Mouse (Mus musculus) lung, embryonic 14.5 days (tissue): ENCODE measurements around the gene Gcnt2. TPM values are rescaled to one million over a fixed set of nuclear protein-coding genes. Genes with fewer than 3 reads are reported as not detected.
A peak's percentile ranks its signal among the peaks of the same experiment; 100 is the strongest.

Source experiments
- ATAC-seq: fragments of 200-750 bp; cut with Nextera tagmentation; 2 replicates; pipeline ENCODE4 v1.8.0; 2017; ENCODE audit warnings: mild to moderate bottlenecking, moderate TSS enrichment, moderate library complexity; ENCODE audit not compliant: insufficient read depth
- DNase-seq: peaks from one replicate; pipeline ENCODE4 v3.0.0-alpha.2; 2015
- H3K27ac ChIP-seq: fragments of 300-500 bp; sonication (generic); 2 replicates; pipeline ENCODE4 v1.5.1; 2014; ENCODE audit warnings: low read depth, mild to moderate bottlenecking, moderate library complexity
- H3K27me3 ChIP-seq: fragments of 300-500 bp; sonication (generic); 2 replicates; pipeline ENCODE4 v1.6.1; 2014; ENCODE audit warnings: low read length, control low read depth; ENCODE audit not compliant: insufficient read depth
- H3K36me3 ChIP-seq: fragments of 300-500 bp; sonication (generic); 2 replicates; pipeline ENCODE4 v1.6.1; 2014; ENCODE audit warnings: control low read depth; ENCODE audit not compliant: insufficient read depth
- H3K4me1 ChIP-seq: fragments of 300-500 bp; sonication (generic); 2 replicates; pipeline ENCODE4 v1.6.1; 2014; ENCODE audit warnings: antibody characterized with exemption, control low read depth; ENCODE audit not compliant: insufficient read depth
- H3K4me2 ChIP-seq: fragments of 300-500 bp; sonication (generic); 2 replicates; pipeline ENCODE4 v1.6.1; 2014; ENCODE audit warnings: mild to moderate bottlenecking
- H3K4me3 ChIP-seq: fragments of 300-500 bp; sonication (generic); 2 replicates; pipeline ENCODE4 v1.5.1; 2014; ENCODE audit warnings: low read depth, low read length
- H3K9ac ChIP-seq: fragments of 300-500 bp; sonication (generic); 2 replicates; pipeline ENCODE4 v1.6.1; 2014
- H3K9me3 ChIP-seq: fragments of 300-500 bp; sonication (generic); 2 replicates; pipeline ENCODE4 v1.6.1; 2016; ENCODE audit warnings: low read depth, low read length, control low read depth
- CTCF ChIP-seq: IDR thresholded peaks from 2 replicates; pipeline ENCODE4 v1.5.1; 2016; ENCODE audit warnings: antibody characterized with exemption, low read depth
- whole genome bisulfite sequencing: fragments of 180-500 bp; shearing (Covaris S2); extraction: QIAGEN DNeasy Blood & Tissue Kit; methylation state at CpG from one replicate; pipeline ENCODE4 v1.1.7; 2014; 5-methylcytosine and 5-hydroxymethylcytosine counted together
- microRNA-seq: library from miRNA; unstranded; fragments of <30 nt; microRNA quantifications from one replicate; pipeline ENCODE4, GENCODE M21; 2016; ENCODE audit warnings: borderline number of aligned reads
- polyA plus RNA-seq: library from polyadenylated mRNA; unstranded; fragments of >200 nt; fragmentation: Nextera tagmentation; extraction: Ambion mirVana; gene quantifications from 2 replicates; pipeline ENCODE4 v1.2.1, GENCODE M21; 2014

Gene Gcnt2
- polyA plus RNA-seq, 1 experiment from 2014 or later, result 2.5 TPM

DNA sequence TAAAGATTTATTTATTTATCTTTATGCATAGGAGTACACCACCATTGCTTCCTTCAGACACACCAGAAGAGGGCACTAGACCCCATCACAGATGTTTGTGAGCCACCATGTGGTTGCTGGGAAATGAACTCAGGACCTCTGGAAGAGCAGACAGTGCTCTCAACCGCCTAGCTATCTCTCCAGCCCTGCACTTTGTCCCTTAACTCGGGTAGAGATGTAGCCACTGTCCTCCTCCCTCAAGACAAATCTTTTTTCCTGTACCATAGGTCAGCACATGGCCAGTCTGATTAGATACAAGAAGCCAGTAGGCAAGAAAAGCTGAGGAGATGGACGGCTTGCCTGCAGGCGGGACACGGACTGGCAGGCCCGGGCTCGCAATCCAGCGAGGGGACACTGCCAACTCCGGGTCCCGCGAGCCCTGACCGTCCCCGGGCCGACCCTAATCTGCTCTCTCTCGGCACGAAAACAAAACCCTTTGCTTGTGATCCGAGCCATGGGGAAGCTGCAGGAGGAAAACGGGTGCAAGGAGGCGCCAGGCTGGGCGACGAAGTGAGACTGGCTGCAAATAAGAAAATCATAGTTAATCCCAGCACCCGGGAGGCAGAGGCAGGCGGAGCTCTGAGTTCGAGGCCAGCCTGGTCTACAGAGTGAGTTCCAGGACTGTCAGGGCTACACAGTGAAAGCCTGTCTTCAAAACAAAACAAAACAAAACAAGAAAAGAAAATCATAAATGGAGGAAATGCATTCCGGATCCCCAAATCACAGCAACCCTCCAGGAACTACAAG lies 140.8 kb downstream of the Gcnt2 start:
- ATAC-seq (peak; percentile 50), DNase-seq (peak; percentile 36)
- TF ChIP-seq CTCF, result peak; percentile 53

DNA sequence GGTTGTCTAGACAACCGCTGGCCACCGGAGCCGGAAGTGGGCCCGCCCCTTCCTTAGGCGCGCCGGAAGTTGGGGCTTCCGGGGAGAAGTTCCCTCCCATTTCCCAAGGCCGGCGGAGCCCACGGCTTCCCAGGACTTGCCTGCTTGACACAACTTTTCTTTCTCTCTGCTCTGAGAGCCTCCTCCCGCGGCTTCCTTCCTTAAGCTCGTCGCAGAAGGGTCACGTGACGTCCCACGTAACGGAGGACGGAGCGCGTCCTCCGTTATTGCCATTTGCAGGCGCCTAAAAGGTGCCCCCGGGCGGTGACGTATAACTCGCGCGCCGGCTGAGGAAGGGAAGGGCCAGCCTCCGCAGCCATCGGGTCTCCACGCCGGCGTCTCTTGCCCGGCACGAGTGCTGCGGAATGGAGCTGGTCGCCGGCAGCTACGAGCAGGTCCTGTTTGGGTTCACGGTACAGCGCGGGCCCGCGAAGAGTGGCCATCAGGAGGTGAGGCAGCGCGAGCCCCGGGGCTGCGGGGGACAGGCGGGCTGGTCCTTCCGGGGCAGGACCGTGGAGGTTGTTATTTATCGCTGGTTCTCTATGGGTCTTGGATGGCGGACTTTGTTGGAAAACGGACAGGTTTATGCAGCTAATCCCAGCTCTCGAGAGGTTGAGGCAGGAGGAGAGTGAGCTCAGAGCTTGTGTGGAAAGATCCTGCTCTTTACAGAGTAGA lies 141.5 kb downstream of the Gcnt2 start, which contains the start of gene Pak1ip1:
Gene Pak1ip1, plus strand, starts transcription at position 98 of the 714 bp plus-strand sequence.
- DNase-seq (peak; percentile 96), ATAC-seq (peak; percentile 96)
- Histone ChIP-seq H3K27me3 (no peaks in the 10 kb centered on the region), H3K4me2 (peak within 1 kb of the TSS; percentile 77), H3K9me3 (no peaks in the 10 kb centered on the region), H3K27ac (peak within 1 kb of the TSS; percentile 99), H3K4me3 (peak within 1 kb of the TSS; percentile 93), H3K36me3 (peaks cover 18% of the 10 kb centered on the region), H3K9ac (peak within 1 kb of the TSS; percentile 78), H3K4me1 (0 out of 2 replicates have a peak, but pooled peaks cover 4% of the 10 kb centered on the region)
- TF ChIP-seq CTCF, result no peak
- under 1% methylated on average over 58 of the region's 58 CpGs for WGBS

More for the DNA sequence above, 140.8 kb downstream of the Gcnt2 start:
- Histone ChIP-seq H3K4me2 (peak overlapping the region; percentile 77), H3K9ac (peak overlapping the region; percentile 78), H3K9me3 (no peaks in the 10 kb centered on the region), H3K4me3 (peak overlapping the region; percentile 93), H3K4me1 (0 out of 2 replicates have a peak, but pooled peaks cover 4% of the 10 kb centered on the region), H3K27ac (peak overlapping the region; percentile 99), H3K36me3 (peaks cover 11% of the 10 kb centered on the region), H3K27me3 (no peaks in the 10 kb centered on the region)
- WGBS, result under 1% methylated on average over 25 of the region's 25 CpGs

- no peaks in the 10 kb centered on the region for H3K9me3 ChIP-seq
- H3K27me3 ChIP-seq, result no peaks in the 10 kb centered on the region
- H3K27ac ChIP-seq, result no peak overlapping the region
- peak overlapping the region; percentile 77 for H3K4me2 ChIP-seq
- H3K36me3 ChIP-seq, result peaks cover 28% of the 10 kb centered on the region
- 0 out of 2 replicates have a peak, but pooled peaks cover 4% of the 10 kb centered on the region for H3K4me1 ChIP-seq
- ATAC-seq (no peak), DNase-seq (no peak)
- no peak for TF ChIP-seq CTCF
- WGBS, result 79% methylated on average over 5 of the region's 5 CpGs
- peak overlapping the region; percentile 93 for H3K4me3 ChIP-seq
- no peak overlapping the region for H3K9ac ChIP-seq
These were observed 142.4 kb downstream of the Gcnt2 start for GRCm38 (mm10) chr13:41002001-41002400.

DNA sequence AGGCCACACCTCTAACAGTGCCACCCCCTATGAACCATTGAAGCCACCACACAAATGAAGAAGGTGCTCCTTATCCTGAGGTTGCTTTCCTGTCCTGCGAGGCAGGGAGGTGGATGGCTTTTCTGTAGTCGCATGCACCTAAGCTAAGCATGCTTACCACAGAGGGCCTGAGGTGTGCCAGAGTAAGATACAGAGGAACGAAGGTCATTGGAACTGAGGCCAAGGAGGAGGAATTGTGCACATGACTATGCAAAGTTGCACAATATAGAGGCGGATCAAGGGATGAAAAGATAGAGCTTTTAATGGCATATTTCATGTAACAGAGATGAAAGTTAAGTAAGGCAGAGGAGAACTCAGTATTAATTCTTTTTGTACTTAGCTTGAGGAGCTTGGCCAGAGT lies 146.7 kb downstream of the Gcnt2 start:
- 89% methylated on average over 4 of the region's 4 CpGs for WGBS
- 0 out of 2 replicates have a peak, but pooled peaks cover 4% of the 10 kb centered on the region for H3K4me1 ChIP-seq
- peaks cover 68% of the 10 kb centered on the region for H3K36me3 ChIP-seq
- no peak overlapping the region for H3K27ac ChIP-seq
- no peak overlapping the region for H3K9ac ChIP-seq
- H3K4me2 ChIP-seq, result no peak overlapping the region
- H3K9me3 ChIP-seq, result no peaks in the 10 kb centered on the region
- DNase-seq, result no peak
- no peak overlapping the region for H3K4me3 ChIP-seq
- H3K27me3 ChIP-seq, result no peaks in the 10 kb centered on the region
- no peak for ATAC-seq
- TF ChIP-seq CTCF, result no peak

DNA sequence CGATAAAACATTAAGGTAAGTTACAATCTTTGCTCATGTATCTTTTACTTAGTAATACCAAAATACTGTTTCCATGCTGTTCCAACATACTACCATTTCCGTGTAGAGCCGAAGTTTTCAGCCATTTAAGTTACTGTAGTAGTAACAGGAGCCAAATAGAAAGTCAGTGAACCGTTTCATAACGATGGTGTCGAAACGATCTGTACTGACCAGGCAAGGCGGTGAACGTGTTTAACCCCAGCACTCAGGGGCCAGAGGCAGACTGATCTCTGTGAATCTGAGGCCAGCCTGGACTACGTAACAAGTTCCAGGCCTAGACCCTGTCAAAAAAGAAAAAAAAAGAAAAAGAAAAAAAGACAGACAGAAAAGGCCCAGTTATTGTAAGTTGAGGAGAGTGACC lies 148.7 kb downstream of the Gcnt2 start:
- H3K4me3 ChIP-seq, result no peak overlapping the region
- ATAC-seq, result no peak
- TF ChIP-seq CTCF, result no peak
- DNase-seq, result no peak
- H3K4me2 ChIP-seq, result no peak overlapping the region
- no peak overlapping the region for H3K27ac ChIP-seq
- no peaks in the 10 kb centered on the region for H3K27me3 ChIP-seq
- H3K9ac ChIP-seq, result no peak overlapping the region
- WGBS, result 95% methylated on average over 10 of the region's 10 CpGs
- H3K4me1 ChIP-seq, result no peaks in the 10 kb centered on the region
- H3K9me3 ChIP-seq, result no peaks in the 10 kb centered on the region
- peaks cover 88% of the 10 kb centered on the region for H3K36me3 ChIP-seq

DNA sequence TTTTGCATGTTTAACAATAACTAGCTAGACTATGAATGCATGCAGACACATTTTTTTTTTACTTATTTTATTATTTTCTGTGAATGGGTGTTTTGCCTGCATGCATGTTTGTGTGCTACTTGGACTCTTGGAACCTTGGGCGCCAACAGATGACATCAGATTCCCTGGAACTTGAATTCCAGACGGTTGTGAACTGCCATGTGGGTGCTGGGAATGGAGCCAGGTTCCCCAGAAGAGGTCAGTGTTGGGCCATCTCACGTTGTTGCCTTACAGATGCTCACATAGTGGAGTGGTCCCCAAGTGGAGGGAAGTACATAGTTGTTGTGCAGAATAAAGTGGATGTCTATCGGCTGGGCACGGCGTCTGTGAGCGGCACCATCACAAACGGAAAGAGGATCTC lies 149.4 kb downstream of the Gcnt2 start:
- 82% methylated on average over 8 of the region's 8 CpGs for WGBS
- H3K4me2 ChIP-seq, result no peak overlapping the region
- H3K9me3 ChIP-seq, result no peaks in the 10 kb centered on the region
- peaks cover 91% of the 10 kb centered on the region for H3K36me3 ChIP-seq
- ATAC-seq (no peak), DNase-seq (peak; percentile 6)
- H3K9ac ChIP-seq, result no peak overlapping the region
- no peaks in the 10 kb centered on the region for H3K4me1 ChIP-seq
- TF ChIP-seq CTCF, result no peak
- no peak overlapping the region for H3K4me3 ChIP-seq
- no peak overlapping the region for H3K27ac ChIP-seq
- no peaks in the 10 kb centered on the region for H3K27me3 ChIP-seq

Small RNAs within 50 kb of the gene (microRNA-seq; reads per million reads assigned to microRNA genes)
- gene Mir5124a, result not detected

Other genes with a start within 250 kb of the Gcnt2 start
- 0.11 and 0.19 TPM in 2 replicates for gene Tfap2a, start 121.4 kb upstream of the Gcnt2 start, polyA plus RNA-seq
- gene Pak1ip1, start 141.3 kb downstream of the Gcnt2 start, polyA plus RNA-seq, result 59.6 and 62.4 TPM in 2 replicates
- gene Tmem14c, start 156.5 kb downstream of the Gcnt2 start, polyA plus RNA-seq, result 224 and 229 TPM in 2 replicates
- 0.93 and 1.2 TPM in 2 replicates for gene Mak, start 220.0 kb downstream of the Gcnt2 start, polyA plus RNA-seq